Mouse (Mus musculus) macrophage (primary cell): ENCODE measurements around the gene Acox3. TPM values are rescaled to one million over a fixed set of nuclear protein-coding genes. Genes with fewer than 3 reads are reported as not detected.

Source experiments
- H3K27ac ChIP-seq: fragments of 350-480 bp; formaldehyde crosslinking; 2 replicates; pipeline ENCODE4 v1.9.0; 2021
- H3K36me3 ChIP-seq: fragments of 350-480 bp; formaldehyde crosslinking; 2 replicates; pipeline ENCODE4 v1.9.0; 2021; ENCODE audit errors: inconsistent target
- H3K4me3 ChIP-seq: fragments of 350-480 bp; formaldehyde crosslinking; 2 replicates; pipeline ENCODE4 v1.9.0; 2021; ENCODE audit errors: inconsistent target
- H3K79me2 ChIP-seq: fragments of 350-480 bp; formaldehyde crosslinking; 2 replicates; pipeline ENCODE4 v1.9.0; 2021; ENCODE audit errors: inconsistent target
- whole genome bisulfite sequencing: methylation state at CpG from one replicate; pipeline ENCODE4 v1.1.7; 2026; ENCODE audit warnings: inconsistent platforms; ENCODE audit not compliant: missing documents; 5-methylcytosine and 5-hydroxymethylcytosine counted together
- polyA plus RNA-seq: library from polyadenylated mRNA; stranded (reverse); fragments of 250-400 nt; gene quantifications from 3 replicates; pipeline ENCODE4 v1.2.4, GENCODE M21; 2018; ENCODE audit warnings: inconsistent platforms
- total RNA-seq, 78 experiments: library from RNA; depleted of rRNA; stranded (reverse); fragments of 250-400 nt; gene quantifications; 1 replicate in 9 of 78; 2 replicates in 24 of 78; 3 replicates in 43 of 78; 4 replicates in 2 of 78; pipeline ENCODE4 v1.2.4; 2018; ENCODE audit warnings: inconsistent platforms in 56 of 78

Acox3 gene
- total RNA-seq (2018; cell fraction: chromatin; rRNA removed) = 100 to 1,000 TPM; 132 to 502 (median 305) TPM
- total RNA-seq (2018; cell fraction: cytosol; rRNA removed) = 100 to 1,000 TPM in 8 of 26 experiments, 10 to 100 TPM in 18; 40.4 to 141 (median 82.4) TPM
- 100 to 1,000 TPM; 109 to 411 (median 199) TPM for total RNA-seq (2018; cell fraction: nucleus; rRNA removed)
- polyA plus RNA-seq = 41.0 to 123 TPM (median 75.8 TPM) in 3 replicates

DNA sequence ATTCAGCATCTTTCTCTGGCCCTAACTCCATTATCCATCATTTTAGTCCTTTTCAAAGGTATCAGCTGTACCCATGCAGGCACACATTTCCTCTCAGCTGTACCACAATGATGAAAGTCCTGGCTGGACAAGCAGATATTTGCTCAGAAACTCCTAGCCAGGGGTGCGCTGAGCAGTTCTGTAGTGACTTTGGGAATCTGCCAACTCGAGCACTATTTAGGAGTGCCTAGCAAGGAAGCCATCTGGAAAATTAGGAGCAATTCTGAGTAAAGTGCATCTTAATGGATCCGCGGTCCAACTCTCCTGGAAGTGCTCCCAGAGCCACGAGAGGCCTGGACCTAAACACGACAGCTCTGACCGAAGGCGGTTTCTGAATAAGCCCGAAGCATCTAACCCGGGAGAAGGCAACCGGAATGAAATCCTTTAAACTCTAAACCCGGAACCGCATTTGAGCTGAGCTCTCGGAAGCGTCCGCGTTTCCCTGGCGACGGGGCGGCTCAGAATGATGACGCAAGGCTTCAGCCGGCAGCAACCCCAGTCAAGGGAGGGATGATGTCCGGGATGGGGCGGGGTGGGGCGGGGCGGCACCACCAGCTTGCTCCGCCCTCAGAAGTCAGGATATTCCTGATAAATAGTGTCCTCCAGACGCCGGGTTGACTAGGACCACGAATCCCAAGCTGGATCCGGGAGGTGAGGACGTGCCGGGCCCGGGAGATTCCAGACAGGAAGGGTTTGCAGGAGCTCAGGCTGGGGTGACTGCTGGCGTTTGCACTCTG, at the start of gene Acox3:
Gene Acox3, plus strand, starts transcription at position 596 of the 776 bp plus-strand sequence.
- under 1% methylated on average over 35 of the region's 35 CpGs for WGBS
- Histone ChIP-seq H3K27ac (peak within 1 kb of the TSS; percentile 94), H3K36me3 (peaks cover 14% of the 10 kb centered on the region), H3K79me2 (peaks cover 33% of the 10 kb centered on the region), H3K4me3 (peak within 1 kb of the TSS; percentile 88)

DNA sequence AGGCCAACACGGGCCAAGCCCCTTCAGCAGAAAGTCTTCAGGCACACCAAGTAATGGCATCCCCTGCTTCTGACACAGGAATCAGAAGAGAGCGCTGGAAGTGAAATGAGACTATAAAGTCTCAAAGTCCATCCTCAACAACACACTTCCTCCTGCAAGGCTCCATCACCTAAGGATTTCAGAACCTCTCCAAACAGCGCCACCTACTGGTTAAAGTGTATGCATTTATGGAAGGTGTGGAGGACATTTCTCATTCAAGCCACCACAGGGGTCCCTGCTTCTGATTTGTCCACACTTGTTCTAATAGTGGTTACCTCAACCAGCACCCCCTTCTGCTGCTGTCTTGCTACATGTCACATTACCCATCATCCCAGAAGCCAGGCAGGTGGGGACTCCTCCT, 46.6 kb upstream of the Acox3 start:
- no peak overlapping the region for H3K27ac ChIP-seq
- no peaks in the 10 kb centered on the region for H3K79me2 ChIP-seq
- H3K4me3 ChIP-seq = no peak overlapping the region
- WGBS = 62% methylated on average over 3 of the region's 3 CpGs
- no peaks in the 10 kb centered on the region for H3K36me3 ChIP-seq

DNA sequence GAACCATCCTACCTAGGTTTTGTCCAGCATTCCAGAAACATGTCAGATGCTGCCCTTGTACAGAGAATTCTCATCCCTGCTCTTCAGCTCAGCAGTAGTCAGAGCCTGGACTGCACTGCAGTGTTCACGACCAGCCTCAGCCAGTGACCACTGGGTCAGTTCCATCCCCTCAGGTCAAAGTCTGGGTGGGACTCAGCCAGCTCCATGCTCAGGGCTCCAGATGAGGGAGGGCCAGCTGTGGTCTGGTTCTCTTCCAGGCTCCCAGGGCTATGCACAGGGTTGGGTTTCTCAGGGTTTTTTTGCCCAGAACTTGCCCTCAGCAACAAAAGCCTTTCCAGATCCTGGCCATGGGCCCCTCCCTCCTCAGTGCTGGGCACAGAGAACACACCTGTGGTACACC, 45.4 kb upstream of the Acox3 start:
- Histone ChIP-seq H3K27ac (no peak overlapping the region), H3K4me3 (no peak overlapping the region), H3K36me3 (no peaks in the 10 kb centered on the region), H3K79me2 (no peaks in the 10 kb centered on the region)
- WGBS = 87% methylated on average over 1 of the region's 1 CpGs

DNA sequence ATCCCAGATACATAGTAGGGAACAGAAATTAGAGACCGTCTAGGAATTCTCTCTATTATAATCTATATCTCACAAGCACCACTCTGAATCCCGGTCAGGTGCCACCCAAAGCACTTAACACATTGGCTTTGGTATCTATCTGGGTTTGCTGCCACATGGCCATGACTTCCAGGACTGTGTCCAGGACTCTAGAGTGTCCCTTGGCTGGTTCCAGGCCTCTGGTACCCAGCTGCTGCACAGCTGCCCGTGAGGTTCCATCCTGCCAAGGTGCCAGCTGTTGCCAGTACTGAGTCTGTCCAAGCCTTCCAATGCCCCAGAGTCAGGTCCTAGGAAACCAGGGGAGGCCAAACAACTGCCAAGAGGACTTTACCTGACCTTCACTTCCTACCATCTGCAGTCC, 44.8 kb upstream of the Acox3 start:
- Histone ChIP-seq H3K27ac (no peak overlapping the region), H3K4me3 (no peak overlapping the region), H3K79me2 (no peaks in the 10 kb centered on the region), H3K36me3 (no peaks in the 10 kb centered on the region)
- 92% methylated on average over 3 of the region's 3 CpGs for WGBS

DNA sequence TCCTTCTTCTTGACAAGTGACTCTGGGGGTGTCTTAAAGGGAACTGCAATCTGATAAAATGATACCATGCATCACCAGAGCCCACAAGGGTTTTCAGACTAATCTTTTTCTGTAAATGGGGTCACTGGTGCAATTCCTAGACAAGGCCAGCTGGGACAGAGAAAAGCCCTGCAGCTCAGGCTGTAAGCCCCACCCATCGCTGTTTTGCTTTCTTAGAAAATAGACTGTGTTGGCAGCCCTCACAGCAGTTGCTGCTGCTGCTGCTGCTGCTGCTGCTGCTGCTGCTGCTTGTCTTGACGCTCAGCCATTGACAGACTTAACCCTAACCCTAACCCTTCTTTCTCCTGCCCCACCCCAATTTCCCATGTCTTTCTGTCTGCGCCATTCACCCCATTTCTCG, 43.3 kb upstream of the Acox3 start:
- 82% methylated on average over 4 of the region's 4 CpGs for WGBS
- no peak overlapping the region for H3K27ac ChIP-seq
- no peaks in the 10 kb centered on the region for H3K79me2 ChIP-seq
- H3K36me3 ChIP-seq = no peaks in the 10 kb centered on the region
- no peak overlapping the region for H3K4me3 ChIP-seq

DNA sequence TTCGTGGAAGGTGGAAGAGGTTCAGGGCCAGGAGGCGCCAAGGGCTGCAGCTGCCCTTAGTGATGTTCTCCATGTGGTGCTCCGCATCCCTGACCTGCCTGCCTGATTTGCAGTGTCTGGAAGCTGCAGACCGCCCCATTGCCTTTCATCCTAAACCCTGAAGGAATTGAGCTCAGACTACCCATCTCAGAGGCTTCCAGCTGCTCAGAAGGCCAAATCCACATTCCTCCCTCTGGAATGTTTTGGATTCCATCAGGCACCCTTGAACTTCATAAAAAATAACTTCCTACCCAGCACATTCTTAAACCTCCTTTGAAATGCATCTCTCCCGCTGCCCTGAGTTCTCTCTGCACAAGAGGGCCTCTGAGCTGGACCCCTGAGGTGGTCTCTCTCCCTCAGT, 42.3 kb upstream of the Acox3 start:
- Histone ChIP-seq H3K4me3 (no peak overlapping the region), H3K36me3 (no peaks in the 10 kb centered on the region), H3K79me2 (no peaks in the 10 kb centered on the region), H3K27ac (no peak overlapping the region)
- WGBS = 67% methylated on average over 5 of the region's 5 CpGs

DNA sequence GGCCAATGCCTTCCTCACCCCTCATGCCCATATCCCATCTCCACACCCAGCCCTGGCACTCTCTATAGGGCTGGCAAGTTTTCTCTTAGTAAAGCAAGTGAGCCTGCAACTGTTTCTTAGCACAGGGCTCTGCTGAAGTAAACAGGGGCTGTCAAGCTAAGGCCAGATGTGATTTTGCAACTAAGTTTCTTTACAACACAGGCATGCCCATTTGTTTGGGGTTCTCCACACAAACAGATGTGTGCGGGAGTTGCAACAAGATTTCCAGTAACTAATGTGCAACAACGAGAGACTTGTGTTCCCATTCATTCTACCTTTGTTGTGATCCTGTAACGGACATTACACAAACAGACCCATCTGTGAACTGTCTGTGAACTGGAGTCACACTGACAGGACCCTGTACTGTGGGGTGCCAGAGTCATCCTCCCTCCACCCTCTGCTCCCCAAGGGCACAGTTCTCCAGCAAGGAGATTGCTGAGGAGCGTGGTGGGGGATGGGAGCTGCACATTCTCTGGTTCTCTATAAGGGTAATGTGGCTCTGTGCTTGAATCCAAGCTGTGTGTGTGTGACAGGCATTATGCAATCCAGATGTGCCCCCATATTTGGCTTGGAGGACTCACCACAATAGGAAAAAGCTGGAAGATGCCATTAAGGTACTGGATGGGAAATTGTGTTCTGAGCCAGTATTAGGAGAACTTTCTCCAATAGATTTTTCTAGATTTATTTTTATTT, 41.6 kb upstream of the Acox3 start:
- no peaks in the 10 kb centered on the region for H3K36me3 ChIP-seq
- H3K27ac ChIP-seq = no peak overlapping the region
- H3K79me2 ChIP-seq = no peaks in the 10 kb centered on the region
- no peak overlapping the region for H3K4me3 ChIP-seq
- WGBS = 82% methylated on average over 4 of the region's 4 CpGs

DNA sequence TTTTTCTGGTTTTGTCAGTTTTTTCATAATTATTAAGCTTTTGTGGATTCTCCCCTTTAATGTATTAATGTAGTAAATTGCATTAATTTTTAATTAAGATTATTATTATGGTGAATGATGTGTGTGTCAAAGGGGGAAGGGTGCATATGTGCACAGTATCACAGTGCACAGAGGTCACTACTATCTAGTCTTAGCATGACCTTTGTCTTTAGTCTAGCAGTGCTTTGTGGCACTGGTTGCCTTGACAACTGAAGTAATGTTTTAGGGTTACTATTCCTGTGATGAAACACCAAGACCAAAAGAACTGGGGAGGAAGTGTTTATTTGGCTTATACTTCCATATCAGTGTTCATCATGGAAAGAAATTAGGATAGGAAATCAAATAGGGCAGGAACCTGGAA, 36.7 kb upstream of the Acox3 start:
- Histone ChIP-seq H3K27ac (no peak overlapping the region), H3K79me2 (no peaks in the 10 kb centered on the region), H3K36me3 (no peaks in the 10 kb centered on the region)

DNA sequence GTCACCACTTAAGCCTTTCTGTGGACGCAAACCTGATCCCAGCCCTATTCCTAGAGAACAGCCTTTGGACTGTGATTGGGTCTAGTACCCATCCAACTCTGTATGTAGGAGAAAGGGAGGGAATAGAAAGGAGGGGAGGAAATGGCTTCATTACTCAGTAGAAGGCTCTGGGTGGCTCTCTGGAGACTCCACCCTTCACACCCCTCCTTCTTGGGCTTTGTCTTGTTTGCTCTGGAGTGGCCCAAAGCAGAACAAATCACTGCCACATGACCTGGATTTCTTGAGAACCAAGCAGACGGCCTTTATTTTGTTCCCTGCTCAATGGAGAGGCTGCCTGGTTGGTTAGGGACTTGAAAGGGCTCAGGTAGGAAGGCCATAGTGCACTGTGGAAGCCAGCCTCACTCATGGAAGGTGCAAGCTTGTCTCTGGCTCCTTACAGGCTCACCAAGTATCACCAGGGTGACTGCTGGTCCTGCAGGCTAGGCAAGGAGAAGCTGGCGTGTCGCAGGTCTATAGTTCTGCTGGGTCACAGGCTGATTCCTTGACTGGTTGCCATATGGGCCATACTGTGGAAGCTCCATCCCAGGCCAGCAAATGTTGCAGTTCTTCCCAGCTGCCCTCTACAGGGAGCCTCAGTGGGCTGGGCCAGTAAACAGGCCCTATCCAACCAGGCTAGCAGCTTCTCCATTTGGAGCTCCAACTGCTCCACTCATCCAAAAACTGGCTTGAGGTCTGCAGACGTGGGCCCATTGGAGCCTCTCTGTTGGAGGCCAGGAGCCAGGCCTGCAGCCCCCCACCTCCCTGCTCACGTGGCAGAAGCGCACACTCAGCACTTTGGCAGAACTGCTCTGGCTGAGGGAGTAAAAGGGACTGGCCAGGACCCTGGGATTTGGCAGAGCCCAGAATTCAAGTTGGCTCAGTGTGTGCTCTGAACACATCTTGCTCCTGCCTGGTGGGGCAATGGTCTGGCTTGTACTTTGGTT, 30.7 kb upstream of the Acox3 start:
- Histone ChIP-seq H3K36me3 (peaks cover 11% of the 10 kb centered on the region), H3K4me3 (no peak overlapping the region), H3K79me2 (no peaks in the 10 kb centered on the region), H3K27ac (no peak overlapping the region)
- 58% methylated on average over 7 of the region's 7 CpGs for WGBS

More for the DNA sequence above, 36.7 kb upstream of the Acox3 start:
- no peak overlapping the region for H3K4me3 ChIP-seq

DNA sequence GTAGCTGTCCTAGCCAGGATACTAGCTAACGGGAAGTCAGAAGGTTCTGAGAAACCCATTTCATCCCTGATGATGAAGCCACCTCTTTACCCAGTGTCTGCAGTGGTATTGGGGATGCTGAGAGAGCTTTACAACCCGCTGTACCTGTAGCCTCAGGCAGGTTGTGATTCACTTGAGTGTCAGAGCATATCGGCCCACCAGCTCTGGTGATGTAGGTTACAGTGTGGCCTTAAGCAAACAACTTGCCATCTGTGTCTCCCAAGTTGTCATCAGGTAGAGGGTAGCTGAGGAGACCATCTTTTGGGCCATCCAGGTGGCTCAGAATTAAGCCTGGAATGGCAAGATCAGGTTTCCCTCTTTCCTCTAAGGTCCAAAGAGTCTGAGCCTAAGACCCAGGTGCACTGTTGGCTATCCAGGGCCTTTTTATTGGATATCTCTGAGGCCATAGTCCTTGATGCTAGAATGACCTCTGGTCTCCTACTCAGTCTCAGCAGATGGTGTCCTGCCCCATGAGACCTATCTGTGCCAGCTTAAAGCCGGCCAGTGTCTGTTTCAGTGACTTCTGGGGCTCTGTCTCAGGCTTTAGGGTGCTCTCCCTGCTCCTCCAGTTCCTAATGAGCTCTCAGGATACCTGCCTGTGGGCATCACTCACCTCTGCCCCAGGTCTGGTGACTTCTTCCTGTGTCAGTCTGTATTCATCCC, 29.9 kb upstream of the Acox3 start:
- Histone ChIP-seq H3K4me3 (no peak overlapping the region), H3K27ac (no peak overlapping the region), H3K36me3 (peaks cover 19% of the 10 kb centered on the region), H3K79me2 (no peaks in the 10 kb centered on the region)
- 91% methylated on average over 4 of the region's 4 CpGs for WGBS

DNA sequence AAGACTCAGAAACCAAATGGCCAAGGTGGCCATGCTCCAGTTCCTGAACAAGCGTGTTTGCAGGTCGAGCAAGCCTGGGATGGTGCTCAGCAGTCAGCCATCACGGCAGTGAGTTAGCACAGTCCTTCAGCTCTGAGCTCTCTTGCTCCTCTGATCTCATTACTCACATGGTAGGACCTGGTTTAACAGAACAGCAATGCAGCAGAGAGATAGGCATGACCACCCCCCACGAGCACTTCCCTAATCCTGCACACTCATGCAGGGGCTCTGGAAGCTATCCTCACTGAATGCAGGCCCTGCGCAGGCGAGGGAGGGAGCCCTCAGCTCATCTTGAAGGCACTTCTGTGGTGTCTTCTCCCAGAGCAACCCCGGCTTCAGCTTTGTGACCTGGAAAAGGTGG, 26.4 kb upstream of the Acox3 start:
- Histone ChIP-seq H3K27ac (no peak overlapping the region), H3K36me3 (peaks cover 47% of the 10 kb centered on the region), H3K79me2 (no peaks in the 10 kb centered on the region), H3K4me3 (no peak overlapping the region)
- WGBS = 91% methylated on average over 7 of the region's 7 CpGs

DNA sequence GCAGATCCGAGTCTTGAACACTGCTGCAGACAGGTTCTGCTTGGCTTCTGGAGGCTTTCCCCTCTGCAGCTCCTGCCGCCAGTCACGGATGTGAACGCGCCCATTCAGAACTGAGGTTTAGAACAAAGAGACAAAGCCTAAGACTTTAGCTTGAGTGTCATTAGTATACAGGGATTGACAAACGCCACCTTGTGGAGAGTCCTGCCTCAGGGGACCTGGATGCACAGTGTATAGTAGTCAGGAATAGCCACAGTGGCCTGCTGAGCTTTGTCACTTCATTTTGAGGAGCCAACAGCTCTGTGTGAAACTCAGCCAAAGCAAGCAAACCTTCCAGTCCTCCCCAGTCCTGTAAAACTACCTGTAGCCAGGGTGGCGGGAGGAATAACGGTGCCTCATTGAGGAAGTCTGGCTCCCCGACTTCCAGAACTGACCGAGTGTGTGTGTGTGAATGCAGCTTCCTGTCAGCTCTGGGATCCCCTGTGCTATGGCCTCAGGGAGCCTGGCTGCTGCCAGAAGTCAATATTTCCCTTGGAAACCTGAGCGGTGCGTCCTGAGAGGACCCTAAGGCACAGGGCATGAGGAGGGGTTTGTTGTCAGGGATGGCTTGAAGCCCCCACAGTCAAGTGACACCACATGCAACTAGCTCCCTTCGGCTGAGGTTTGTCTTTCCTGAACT, 24.8 kb upstream of the Acox3 start:
- Histone ChIP-seq H3K36me3 (peaks cover 63% of the 10 kb centered on the region), H3K27ac (no peak overlapping the region), H3K4me3 (no peak overlapping the region), H3K79me2 (no peaks in the 10 kb centered on the region)
- WGBS = 87% methylated on average over 13 of the region's 13 CpGs

DNA sequence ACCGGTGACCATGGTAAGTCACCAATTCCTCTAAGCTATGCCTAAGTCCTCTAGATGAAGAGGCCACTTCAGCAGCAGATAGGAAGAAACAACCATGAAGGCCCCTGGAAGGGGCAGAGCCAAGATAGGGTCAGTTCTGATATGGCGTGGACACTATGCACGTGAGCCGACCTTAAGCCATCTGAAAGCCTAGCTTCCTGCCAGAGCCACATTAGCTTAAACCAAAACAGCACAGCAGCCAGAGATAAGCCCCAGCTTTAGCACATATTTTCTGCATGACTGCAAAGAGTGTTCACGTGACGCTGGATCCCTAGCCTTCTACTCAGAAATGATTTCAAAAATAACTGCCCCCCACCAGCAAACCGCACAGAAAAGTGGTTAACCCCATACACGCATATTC, 23.4 kb upstream of the Acox3 start:
- WGBS = 92% methylated on average over 8 of the region's 8 CpGs
- Histone ChIP-seq H3K4me3 (no peak overlapping the region), H3K36me3 (peaks cover 74% of the 10 kb centered on the region), H3K79me2 (no peaks in the 10 kb centered on the region), H3K27ac (no peak overlapping the region)
